Mouse (Mus musculus): Measurements from ENCODE around the gene Dpf2.

- TF ChIP-seq POLR2A (IDR thresholded peaks at IDR 0.05; ENCODE audit: control insufficient read depth, extremely low read depth, insufficient read depth, low read length, poor library complexity) (no peak), CTCF (IDR thresholded peaks at IDR 0.05; ENCODE audit: borderline replicate concordance, control insufficient read depth, extremely low read depth, insufficient read depth, low read length, poor library complexity) (no peak)
Measured at GRCm38 (mm10) chr19:5892262-5892661, 20.5 kb downstream of the Dpf2 start.
